Mouse (Mus musculus): ENCODE results near the gene Uri1.

DNA sequence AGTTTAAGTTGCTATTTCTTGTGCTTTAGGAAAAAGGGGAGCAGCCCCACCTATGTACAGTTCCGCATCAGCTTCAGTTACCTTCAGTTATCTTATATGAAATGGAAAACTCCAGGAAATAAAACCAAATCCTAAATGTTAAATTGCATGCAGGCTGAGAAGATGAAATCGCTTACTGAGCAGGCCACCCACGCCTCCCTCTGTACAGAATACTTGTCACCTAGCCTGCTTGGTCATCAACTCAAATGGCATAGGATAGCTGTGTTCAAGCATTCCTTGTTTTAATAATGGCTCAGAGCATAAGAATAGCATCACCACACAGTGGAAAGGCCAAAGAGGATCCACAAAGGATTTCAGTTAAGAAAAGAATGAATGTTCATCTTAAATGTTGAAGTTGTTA lies 43.6 kb downstream of the Uri1 start:
- no peak for TF ChIP-seq CTCF (conservative IDR thresholded peaks at IDR 0.05; ENCODE audit: insufficient read depth, insufficient read length, low read depth, low read length)
- TF ChIP-seq POLR2A (IDR thresholded peaks at IDR 0.05; ENCODE audit: low read depth, low read length), result no peak

Measured in kidney, adult 2 months (tissue).